Mouse (Mus musculus) G1E-ER4 (cell line): ENCODE measurements around the gene Lcn2. TPM values are rescaled to one million over a fixed set of nuclear protein-coding genes. Genes with fewer than 3 reads are reported as not detected.

Experiments used
- GATA1 ChIP-seq: IDR thresholded peaks from one replicate; pipeline ENCODE4 v1.8.0; 2012; ENCODE audit warnings: low read length, inconsistent platforms
- polyA plus RNA-seq: library from polyadenylated mRNA; stranded (reverse); fragments of >175 nt; gene quantifications from 2 replicates; pipeline ENCODE4 v1.2.3, GENCODE M21; 2012

Gene Lcn2
- not detected in 2 replicates for polyA plus RNA-seq

DNA sequence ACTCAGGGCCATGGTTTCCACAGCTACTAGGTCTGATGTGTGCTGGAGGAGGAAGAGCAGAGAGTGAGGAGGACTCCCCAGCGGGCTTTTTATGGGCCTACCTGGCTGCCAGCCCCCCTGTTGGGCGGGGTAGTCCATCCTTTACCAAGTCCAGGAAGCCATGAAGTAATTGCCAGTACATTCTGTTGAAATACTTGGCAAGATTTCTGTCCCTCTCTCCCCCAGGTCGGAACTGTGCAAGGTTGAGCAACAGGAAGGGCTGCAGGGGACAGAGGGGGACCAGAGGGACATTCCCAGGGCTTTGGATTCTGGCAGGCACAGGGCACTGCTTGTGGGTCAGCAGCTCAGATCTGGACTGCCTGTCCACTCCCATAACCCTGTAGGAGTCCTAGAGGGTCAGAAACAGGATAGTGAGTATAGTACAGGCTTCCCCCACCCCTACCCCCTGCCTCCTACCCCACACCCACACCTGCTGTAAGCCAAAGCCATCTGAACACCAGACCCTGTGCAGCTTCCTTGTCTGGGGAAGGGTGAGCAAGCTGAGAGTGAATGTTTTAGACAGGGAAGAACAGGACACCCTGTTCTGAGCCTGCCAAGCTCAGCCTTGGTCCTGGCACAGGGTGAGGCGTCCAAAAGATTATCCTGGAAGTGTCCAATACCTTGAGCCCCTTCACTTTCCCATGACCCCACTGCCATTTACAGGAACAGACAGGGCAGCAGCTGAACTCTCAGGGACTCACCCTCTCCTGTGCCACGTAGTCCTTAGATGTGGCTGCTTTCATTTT lies at the start of gene Lcn2:
TSS of gene Lcn2 (minus strand) at position 547 of the 785 bp plus-strand sequence.
- no peak for TF ChIP-seq GATA1

DNA sequence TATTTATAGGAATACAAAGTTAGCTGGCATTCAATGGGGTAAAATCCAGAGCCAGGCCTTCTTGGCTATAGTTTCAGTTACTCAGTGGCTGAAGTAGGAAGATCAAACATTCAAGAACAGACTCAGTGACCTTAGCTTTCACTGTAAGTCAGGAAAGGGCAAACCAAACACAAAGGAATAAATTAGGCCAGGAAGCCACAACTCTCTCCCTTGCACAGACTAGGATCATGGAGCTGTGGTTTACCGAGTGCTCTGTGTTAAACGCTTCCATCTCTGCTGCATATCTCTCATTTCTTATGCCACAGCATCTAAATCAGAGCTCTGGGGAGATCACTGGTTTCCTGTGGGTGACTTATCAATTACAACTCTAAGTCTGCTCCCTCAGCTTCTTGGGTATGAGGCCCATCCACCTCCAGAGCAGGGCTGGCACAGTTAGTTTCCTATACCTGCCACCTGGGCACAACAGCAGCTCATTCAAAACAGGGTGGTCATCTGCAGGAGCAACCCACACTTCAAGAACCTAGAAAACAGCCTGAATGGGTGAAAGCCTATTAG lies 49.6 kb upstream of the Lcn2 start:
- TF ChIP-seq GATA1, result no peak

DNA sequence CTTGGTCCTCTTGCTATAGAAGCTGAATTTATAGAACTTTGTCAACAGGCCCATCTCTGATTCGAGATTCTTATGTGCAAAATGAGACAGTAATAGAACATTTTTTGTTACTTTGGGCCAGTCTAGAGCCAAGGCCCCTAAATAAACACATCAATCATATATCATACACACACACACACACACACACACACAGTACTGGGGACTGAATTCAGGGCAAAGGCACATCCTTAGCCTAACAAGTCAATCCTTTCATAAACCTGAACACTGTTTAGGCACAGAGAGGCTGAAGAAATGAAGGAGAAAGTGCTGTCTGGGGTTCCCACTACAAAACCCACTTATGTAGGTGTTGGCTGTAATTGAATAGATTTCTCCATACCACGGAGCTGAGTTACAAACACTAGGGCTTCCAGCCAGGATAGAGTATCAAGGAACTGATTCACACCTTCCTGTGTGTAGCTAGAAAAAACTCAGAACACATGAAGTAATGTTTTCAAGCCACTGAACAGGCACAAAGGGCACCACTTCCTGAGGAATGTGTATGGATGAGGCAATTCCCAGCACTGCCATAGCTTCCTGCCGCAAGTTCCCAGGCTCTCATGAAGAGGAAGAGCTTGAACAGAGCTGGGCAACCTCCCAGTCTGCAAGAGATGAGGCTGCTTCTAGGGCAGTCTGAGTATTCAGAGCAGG lies 48.8 kb upstream of the Lcn2 start:
- TF ChIP-seq GATA1, result no peak

DNA sequence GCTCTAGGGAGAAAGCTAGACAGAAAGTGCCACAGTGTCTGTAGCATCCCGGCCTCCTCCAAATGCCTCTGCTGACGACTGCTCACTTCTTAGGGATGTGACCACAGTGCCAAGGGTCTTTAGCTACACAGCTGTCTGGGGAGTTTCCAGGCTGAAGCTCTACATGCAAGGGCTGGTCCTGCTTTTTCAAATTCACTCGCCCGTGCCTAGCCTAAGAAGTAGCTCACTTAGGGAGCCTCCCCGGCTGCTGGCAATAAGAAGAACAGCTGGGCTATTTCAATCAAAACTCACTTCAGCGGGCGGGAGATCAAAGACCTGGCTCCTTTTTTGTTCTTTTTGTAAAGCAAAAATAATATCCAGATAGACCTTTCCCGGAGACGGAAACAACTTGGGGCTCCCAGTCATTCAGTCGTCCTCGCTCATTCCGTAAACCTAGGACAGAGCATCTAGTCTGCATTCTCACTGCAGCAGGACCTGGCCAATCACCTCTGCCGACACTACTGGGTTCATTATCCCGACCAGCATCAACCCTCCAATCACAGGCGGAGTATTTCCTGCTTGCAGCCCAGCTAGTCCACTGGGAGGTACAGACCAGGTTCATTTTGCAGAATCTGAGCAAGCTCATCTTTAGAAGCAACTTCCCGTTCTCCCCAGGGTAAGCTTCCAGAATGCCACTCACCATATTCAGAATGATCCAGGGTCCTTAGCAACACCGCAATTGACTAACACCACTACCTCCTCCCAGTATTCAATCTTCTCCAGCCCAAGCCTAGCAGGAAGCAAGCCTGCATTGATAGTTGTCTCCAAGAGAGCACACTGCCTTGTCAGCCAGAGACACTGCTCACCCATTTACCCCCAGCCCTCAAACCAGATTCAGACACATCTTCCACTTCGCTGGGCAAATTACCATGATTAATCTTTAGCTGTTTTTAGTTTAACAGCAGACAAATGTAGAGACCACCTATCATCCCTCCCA lies 42.9 kb upstream of the Lcn2 start:
- TF ChIP-seq GATA1, result no peak

DNA sequence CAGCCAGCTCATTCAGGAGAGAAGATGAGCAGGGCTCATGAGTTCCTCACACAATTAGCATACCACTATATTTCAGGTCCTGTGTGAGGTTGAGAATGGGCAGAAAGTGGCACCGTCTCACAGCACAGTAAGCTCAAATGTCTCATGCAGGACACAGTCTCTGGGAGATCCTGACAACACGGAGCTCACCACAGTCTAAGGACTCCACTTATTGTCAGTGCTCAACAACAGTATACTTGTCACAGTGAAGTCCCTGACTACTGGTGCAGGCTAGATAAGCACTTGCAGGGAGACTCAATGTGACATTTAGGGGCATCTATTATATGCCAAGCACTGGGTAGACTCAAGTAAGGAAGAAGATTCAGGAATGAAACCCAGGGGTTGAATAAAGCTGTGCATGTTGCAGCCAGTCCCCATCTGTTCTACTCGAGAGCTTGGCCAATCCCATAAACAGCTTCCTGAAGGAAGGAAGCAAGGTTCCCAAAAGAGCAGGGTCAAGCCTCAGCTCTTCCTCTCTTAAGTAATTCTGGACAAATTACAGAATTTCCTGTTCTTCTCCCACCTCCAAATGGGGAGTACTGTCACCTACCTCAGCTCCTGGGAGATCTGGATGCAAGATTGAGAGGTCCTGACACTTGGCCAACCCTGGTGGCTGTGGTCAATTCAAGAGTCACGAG lies 41.3 kb upstream of the Lcn2 start:
- TF ChIP-seq GATA1, result no peak

DNA sequence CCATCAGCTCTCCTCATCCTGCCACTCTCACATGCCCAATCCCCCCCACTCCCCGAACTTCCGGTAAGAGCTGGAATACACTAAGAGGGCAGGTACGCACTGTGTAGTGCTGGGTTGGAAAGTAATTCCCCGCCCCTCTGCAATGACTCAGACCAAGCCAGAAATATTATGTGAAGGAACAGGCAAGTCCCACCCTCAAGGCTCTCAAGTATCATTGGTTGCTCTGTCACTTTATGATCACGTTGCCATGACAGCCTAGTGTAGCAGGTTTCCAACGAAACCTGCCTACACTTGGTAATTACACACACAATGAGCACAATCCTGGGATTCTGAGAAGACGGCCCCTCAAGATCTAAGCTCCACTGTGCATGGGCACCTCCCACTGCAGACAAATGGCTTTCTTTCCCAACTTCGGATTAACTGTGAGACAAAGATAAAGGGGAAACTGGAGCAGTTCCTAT lies 40.2 kb upstream of the Lcn2 start:
- TF ChIP-seq GATA1, result no peak

DNA sequence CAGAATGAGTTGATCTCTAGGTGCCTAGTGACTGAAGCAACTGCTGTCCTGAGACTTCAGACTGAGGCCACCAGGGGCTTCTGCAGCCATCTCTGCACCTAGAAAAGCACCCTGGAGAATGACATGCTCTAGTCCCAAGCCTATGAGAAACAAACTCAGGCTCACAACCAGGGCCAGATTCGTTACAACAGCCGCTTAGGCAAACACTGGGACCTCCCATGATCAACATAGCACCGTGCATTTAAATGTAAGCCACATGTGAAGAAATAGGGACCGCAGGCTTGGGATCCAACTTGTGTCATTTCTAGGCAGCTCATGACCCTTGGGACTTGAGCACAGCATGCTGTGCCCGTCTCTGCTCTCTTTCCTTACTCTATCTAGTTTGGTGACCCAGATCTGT lies 39.7 kb upstream of the Lcn2 start:
- TF ChIP-seq GATA1, result no peak

DNA sequence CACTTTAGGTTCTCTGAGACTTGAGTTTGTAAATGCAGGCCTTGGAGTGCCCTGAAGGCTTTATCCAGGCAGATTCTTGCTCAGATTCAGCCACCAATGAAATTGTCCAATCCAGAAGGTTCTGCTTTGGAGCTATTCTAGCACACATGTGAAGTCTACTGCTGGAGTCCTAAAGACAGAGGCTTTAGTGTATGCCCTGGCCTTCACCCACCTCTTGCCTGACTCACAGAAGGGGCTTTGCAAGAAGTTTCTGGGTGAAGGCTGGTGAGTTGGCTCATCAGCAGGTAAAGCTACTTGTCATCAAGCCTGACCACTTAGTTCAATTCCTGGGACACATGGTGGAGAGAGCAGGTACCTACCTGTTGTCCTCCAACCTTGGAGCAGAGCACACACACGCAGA lies 38.1 kb upstream of the Lcn2 start:
- TF ChIP-seq GATA1, result no peak

DNA sequence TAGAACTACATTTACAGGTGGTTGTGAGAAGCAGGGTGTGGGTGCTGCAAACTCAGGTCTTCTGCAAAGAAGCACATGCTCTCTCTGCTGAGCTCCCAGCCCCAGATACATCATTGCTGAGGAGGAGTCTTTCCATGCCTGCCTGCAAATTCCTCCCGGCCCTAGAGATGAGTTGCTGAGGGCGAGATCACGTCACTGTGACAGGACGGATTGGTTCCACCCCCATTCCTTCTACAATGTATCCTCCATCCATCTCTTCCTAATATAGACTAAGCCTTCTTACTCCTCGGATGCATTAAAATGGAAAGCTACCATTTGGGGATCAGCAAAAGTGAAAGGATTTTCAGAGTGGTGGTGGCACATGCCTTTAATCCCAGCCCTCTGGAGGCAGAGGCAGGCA lies 37.5 kb upstream of the Lcn2 start:
- no peak for TF ChIP-seq GATA1

DNA sequence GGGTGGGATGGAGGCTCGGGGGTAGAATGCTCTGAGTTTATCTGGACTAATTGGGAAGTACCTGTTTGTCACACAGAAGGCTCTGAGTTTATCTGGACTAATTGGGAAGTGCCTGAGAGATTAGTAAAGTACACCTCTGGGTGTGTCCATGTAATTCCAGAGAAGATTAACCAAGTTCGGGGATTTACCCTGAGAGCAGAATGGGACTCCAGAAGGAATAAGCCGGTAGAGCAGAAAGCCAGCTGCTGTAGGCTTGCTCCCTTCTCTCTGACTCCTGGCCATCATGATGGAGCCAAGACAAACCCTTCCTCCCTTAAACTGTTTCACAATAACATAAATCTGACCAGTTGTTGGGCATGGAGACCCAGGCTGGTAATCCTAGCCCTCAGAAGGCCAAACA lies 36.7 kb upstream of the Lcn2 start:
- no peak for TF ChIP-seq GATA1

DNA sequence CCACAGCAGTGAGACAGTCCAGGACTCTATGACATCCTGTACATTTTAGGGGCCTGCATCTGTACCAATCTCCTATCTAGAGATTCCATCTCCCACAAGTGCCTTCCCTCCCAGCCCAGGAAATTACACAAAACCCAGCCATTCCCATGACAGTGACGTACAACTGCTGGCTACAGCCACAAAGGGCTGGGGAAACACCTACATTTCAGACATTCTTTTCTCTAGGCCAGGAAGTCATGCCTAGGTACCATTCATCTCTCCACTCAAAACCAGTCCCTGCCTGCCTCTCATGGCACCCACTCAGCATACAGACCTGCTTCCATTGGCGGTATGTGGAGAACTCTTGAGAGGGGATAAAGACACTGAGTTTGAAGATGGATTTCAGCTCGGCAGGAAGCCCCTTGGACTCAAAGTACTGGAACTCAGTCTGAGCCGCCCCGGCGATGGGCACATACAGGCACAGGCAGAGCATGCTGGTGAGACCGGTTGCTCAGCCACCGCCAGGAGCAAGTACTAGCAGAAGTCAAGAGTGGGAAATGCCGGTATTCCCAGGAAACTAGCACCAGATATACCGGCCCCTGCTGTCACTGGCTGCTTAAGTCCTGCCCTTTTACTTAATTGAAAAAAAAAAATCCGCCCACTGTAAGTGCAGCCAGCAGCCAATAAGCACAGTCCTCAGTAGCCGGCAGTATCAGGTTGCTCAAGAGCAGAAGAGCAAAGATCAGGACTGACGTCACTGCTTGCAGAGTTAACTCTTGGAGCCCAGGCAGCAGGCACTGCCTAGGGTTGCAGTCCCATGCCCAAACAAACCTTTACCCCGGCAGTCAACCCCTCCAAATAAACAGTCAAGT lies 35.7 kb upstream of the Lcn2 start:
- no peak for TF ChIP-seq GATA1

DNA sequence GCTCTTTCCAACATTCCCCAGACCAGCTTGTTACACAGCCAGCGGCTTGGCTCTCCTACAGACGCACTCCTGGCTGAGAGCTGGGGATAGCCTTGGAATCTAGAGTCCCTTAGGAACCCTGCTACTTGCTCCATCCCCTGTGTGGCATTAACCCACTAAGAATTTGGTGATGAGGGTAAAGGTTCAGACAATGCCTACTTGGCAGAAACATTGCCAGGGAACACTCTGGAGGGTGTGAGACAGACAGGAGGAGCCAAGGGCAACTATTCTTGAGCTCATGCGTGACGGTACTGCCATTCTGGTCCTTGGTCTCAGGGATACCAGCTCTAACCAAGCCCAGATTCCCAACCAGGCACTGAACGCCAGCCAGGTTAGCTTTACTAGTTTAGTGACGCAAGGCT lies 33.8 kb upstream of the Lcn2 start:
- no peak for TF ChIP-seq GATA1

DNA sequence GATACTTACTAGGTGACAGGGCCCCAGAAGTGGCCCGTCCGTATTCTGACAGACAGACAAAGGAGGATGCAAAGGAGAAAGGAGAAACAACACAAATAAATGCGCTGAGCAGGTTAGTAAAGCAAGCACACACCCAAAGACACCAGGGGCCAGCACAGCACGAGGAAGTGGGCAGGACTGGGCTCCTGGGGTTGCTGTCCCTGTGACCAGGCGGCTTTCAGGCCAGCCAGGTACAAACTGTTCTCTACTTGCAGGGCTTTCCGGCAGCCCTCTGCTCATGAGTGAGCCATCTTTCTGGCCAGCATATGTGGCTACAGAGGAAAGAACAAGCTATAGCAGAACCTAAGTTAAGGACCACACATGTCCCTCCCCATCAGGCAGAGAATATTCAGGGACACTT lies 32.6 kb upstream of the Lcn2 start:
- no peak for TF ChIP-seq GATA1

DNA sequence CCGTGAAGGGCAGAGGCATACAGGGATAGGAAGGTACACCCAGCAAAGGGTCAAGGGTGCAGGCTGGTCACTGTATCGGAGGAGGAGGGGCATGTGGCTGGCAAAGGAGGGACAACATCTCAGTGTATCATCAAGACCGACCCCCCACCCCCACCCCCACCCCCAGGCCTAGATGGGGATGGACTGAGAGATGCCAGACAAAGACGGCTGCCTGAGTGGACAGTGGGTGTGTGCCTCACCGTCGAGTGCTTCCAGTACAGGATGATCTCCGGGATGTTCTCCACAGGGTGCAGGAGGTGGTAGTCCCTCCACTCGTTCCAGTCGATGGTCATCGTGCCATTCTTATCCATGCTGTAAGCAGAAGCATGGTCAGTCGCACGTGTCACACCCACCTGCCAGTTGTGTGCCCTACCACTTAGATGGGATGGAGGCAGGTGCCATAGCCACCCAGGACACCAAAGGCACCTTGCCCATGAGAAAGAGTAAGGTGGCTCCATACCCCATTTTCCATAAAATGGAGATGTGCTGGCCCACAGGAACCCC lies 32.1 kb upstream of the Lcn2 start:
- TF ChIP-seq GATA1, result no peak
